Mouse (Mus musculus) lung, postnatal 0 days (tissue): ENCODE measurements at regions not wholly inside any gene's neighbourhood (a gene's known extent, or its start where the extent isn't known, plus 50 kb on each side); places are given as distances from the start of the nearest gene placed in this dataset.

Experiments used
- CTCF ChIP-seq: IDR thresholded peaks from 2 replicates; pipeline ENCODE4 v1.5.1; 2016; ENCODE audit warnings: antibody characterized with exemption, mild to moderate bottlenecking
- EP300 ChIP-seq: IDR thresholded peaks from 2 replicates; pipeline ENCODE4 v1.6.1; 2016; ENCODE audit warnings: antibody characterized with exemption, mild to moderate bottlenecking, control low read depth

DNA sequence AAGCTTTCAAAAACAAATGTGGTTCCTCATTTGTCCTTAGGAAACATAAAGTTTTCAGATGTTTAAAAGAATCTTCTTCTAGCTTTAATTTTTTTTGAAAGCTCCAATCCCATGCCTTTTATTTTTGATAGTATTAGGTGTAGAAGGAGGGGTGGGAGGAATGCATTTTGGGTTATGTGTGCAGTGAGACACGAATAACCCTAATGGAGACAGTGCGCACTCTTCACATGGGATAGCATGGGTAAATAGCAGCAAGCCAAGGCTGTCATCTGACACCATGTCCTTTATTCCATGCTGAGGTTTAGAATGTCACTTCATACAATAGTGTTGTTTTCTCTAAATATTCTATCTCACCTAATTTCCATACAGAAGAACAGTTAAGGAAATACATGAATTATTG, 60.7 kb upstream of the Ifne start:
- TF ChIP-seq CTCF (no peak), EP300 (no peak)
